Mouse (Mus musculus): Measurements from ENCODE around the gene Gtse1. TPM values are rescaled to one million over a fixed set of nuclear protein-coding genes. Genes with fewer than 3 reads are reported as not detected.
A peak's percentile ranks its signal among the peaks of the same experiment; 100 is the strongest.

Gtse1 gene
- polyA plus RNA-seq, 3 experiments from 2014 or later, result 2.5 to 20.7 (median 2.9) TPM

DNA sequence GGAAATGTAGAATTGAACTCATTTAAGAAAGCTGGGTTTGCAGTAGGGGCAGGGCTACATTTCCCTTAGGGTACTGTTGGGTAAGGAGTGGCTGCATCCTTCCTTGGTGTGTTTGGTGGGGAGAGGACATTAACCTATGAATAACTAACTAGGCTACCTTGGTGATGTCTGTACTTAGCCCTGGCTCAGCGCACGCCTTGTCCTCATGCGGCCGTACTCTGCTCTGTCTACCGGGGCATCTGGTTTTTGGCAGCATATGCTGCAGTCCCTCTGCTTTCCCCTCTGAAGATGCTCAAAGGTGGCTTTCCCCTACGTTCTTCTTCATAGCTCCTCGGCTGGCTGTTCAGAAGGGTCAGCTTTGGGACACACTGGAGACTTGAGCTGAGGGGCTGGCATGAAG lies 17.8 kb downstream of the Gtse1 start:
- no peak for ATAC-seq

GRCm38 (mm10) chr15:85878848-85879497 lies 19.4 kb downstream of the Gtse1 start, which contains the start of gene Trmu:
TSS of gene Trmu (plus strand) at chr15:85879312.
- ATAC-seq, result peak; percentile 89

- peak; percentile 33 for ATAC-seq
Measured at GRCm38 (mm10) chr15:85879498-85879895, 20.0 kb downstream of the Gtse1 start.

DNA sequence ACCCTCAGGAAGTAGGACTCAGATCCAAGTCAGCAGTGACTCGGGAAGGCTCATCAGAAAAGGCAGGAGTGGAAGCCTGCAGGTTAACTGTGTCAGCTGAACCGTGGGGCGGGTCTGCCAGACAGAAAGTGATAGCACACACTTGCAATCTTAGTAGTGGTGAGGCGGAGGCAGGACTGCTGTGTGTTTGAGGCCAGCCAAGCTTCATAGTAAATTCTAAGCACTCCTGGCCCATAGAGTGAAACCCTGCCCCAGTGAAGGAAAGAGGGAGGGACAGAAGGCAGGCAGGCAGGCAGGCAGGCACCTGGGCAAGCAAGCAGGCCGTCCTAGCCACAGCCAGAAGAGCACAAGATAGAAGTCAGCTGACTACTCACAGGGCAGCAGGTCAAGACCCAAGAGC lies 26.1 kb downstream of the Gtse1 start:
- ATAC-seq, result no peak

- no peak for ATAC-seq
Measured at GRCm38 (mm10) chr15:85889235-85889634, 29.7 kb downstream of the Gtse1 start.

DNA sequence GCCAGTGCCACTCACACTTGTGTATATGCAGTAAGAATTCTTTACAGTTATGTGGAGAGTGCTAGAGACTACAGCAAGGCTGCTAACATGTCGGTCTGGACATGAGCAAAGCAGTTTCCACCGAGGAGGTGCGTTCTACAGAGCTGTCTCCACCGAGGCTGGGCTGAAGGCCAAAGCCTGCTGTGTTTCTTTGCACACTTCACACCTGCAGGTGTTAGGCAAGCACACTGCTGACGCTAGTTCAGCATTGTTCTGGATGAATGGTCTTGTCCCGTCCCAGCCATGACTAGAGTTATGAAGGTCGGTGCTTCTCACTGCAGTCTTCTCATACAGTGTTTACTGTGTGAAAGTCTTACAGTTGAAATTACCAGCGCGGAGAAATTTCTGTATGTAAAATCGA lies 32.4 kb downstream of the Gtse1 start:
- no peak for ATAC-seq

DNA sequence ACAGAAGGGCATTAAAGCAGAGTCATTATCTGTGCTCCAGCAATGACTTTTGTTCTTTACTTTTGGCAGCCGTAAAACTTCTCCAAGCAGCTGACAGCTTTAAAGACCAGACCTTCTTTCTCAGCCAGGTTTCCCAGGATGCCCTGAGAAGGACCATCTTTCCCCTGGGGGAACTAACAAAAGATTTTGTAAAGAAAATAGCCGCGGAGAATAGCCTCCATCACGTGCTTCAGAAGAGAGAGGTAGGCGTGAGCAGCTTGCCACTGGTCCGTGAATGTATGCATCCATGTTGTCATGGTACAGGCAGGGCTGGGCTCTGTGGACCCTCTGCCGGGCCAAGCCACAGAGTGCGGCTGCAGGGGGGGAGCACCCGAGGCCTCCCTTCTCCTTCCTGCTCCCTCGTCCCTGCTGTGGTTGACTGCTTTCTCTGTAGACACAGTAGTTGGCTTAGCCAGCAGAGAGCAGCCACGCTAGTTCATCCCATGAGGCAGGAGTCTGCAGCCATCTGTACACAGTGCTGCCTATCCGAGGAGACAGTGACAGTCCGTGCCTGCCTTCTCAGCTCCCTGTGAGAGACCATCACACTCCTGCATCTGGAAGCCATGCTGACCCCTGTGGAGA lies 33.1 kb downstream of the Gtse1 start:
- ATAC-seq, result no peak

DNA sequence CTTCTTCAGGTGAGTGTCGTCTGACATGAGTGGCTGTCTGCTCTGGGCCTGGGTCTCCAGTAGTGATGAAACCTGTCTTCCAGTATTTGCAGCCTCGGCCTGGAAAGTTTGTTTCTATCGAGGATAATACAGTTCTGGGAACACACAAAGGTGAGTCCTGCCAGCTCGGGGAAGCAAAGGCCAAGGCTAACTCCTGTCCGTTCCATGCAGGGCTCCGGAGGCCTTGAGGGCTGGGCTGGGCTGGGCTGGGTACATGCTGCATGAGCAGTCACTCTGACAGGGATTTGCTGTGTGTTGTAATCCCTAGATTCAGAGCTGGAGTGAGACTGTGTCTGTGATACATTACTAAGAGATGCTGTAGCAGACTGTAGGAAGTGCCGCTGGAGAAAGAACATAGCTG lies 34.3 kb downstream of the Gtse1 start:
- ATAC-seq, result no peak

DNA sequence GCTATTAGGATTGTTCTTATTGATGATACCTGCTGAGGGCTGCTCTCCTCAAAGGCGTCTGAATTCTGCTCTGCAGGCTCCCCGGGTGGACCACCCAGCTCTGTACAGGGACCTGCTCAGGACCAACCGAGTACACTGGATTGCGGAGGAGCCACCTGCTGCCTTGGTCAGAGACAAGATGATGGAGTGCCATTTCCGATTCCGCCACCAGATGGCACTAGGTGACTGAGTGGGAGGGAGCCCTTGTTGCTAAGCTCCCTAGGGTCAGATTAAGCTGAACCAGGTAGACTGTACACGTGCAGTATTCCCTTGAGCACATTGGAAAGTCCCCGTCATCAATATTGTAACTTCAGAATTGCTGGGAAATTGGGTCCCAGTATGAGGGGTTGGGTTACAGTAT lies 36.7 kb downstream of the Gtse1 start:
- ATAC-seq, result peak; percentile 73

- ATAC-seq, result no peak
Measured at GRCm38 (mm10) chr15:85897113-85897512, 37.6 kb downstream of the Gtse1 start.

- no peak for ATAC-seq
Measured at GRCm38 (mm10) chr15:85899396-85899795, 39.9 kb downstream of the Gtse1 start.

GRCm38 (mm10) chr15:85900318-85900717 lies 40.8 kb downstream of the Gtse1 start:
- no peak for ATAC-seq

GRCm38 (mm10) chr15:85900801-85901200 lies 41.3 kb downstream of the Gtse1 start:
- ATAC-seq, result no peak

DNA sequence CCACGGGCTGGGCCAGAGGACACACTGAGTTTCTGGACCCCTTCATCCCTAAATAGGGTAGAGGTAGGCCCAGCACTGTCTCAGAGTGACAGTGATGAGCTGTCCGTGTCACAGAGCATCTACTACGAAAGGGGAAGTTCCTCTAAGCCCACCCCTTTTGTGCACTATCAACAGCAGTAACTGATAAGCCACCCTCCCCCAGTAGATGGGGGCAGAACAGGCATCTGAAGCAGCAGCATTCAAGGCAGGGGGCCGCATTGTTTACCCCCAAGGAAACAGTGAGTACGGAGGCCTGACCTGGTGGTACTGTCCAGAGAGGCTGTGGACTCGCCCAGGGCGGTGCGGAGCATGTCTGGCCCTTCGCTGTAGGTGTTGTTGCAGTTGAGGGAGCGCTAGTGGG lies 43.0 kb downstream of the Gtse1 start:
- no peak for ATAC-seq

DNA sequence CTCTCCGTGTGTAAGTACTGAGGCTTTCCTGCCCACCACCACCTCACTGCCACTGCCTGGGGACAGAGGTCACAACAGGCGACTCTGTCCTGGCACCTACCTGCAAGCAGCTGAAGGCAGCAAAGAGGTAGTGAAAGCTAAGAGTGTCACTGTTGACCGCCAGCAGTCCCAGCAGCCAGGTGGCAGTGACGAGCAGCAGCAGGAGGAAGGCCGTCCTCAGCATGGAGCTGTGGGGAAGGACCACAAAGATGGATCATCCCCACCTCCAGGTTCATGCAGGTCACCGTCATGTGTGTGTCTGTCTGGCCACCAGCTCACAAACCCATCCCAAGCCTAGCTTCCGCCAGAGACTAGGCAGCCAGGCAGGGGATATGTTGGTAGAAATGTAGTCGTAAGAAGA lies 44.3 kb downstream of the Gtse1 start:
- ATAC-seq, result no peak

GRCm38 (mm10) chr15:85908660-85909491 lies 49.3 kb downstream of the Gtse1 start:
- ATAC-seq, result no peak

- ATAC-seq, result no peak
Measured at GRCm38 (mm10) chr15:85909492-85909829, 49.9 kb downstream of the Gtse1 start.

DNA sequence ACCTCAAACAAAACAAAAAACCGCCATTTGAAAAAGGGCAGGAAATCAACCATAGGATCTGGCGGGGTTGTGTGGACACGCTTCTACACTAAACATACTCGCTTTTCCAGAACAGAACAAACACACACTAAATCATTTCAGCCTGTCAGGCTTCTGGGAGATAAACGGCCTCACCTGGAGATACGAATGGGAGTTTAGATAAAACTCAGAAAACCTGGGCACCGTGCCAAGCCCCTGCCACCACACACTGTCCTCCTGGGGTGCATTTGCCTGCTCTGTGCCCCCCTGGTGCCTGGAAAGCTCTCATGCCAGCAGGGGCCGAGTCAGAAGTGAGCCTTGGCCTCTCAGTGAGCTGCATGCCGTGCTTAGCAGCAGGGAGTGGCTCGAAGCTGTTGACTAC lies 50.4 kb downstream of the Gtse1 start:
- ATAC-seq, result no peak

DNA sequence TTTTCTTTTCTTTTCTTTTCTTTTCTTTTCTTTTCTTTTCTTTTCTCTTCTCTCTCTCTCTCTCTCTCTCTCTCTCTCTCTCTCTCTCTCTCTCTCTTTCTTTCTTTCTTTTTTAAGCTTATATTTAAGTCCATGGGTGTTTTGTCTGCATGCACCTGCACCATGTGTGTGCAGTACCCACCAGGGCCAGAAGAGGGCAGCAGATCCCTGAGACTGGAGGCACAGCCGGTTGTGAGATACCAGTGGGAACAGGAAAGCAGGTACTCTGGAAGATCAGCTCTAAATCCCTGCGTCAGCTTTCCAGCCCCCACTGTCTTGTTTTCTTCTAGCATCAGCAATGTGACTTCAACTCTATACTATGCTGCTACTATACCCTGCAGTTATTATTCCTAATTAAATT lies 54.1 kb downstream of the Gtse1 start:
- no peak for ATAC-seq

DNA sequence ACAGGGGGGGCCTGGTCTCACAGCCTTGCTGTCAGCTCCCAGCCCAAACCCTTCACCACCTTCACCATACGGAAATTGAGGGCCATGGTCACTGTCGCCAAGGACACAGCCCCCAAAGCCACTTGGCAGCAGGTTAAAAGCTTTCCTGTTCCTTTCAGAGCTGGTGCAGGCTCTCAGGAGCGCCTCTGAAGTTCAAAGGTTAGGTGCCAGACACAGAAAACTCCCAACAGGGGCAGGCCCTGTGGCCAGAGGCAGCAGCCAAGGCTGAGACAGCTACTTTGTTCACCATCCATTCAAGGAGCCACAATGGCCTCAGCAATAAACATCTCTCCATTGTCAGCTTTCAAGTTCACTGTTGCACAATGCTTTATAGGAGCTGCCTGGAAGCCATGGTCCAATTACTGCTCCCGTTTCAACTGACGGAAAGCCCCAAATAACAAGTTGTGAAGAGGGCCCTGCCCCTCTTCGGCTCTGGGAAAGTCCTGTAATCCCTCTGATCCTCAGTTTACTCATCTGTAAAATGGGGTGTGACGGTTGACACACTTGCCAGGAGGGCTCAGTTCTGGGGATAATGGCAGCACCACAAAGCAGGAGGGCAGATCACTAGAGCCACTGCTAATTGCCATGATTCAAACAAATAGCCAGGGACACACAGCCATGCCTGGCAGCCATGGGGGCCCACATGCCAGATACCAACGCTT lies 59.8 kb downstream of the Gtse1 start:
- ATAC-seq, result no peak

GRCm38 (mm10) chr15:85919892-85920248 lies 60.3 kb downstream of the Gtse1 start:
- no peak for ATAC-seq

GRCm38 (mm10) chr15:85921855-85922254 lies 62.3 kb downstream of the Gtse1 start:
- ATAC-seq, result no peak
